Mouse (Mus musculus) limb, embryonic 11.5 days (tissue): Measurements from ENCODE around the gene Adra1b. TPM values are rescaled to one million over a fixed set of nuclear protein-coding genes. Genes with fewer than 3 reads are reported as not detected.

ENCODE experiments used
- ATAC-seq: fragments of 200-750 bp; cut with Nextera tagmentation; 2 replicates; pipeline ENCODE4 v1.8.0; 2017; ENCODE audit warnings: low read depth; ENCODE audit not compliant: insufficient number of reproducible peaks, low FRiP score, low TSS enrichment
- DNase-seq: peaks from one replicate; pipeline ENCODE4 v3.0.0-alpha.2; 2015; ENCODE audit warnings: low spot score
- H3K27ac ChIP-seq: fragments of 300-500 bp; sonication (generic); replicated peaks from 2 replicates; pipeline ENCODE4 v1.5.1; 2014; ENCODE audit warnings: low read depth, mild to moderate bottlenecking, low read length
- H3K27me3 ChIP-seq: fragments of 300-500 bp; sonication (generic); 2 replicates; pipeline ENCODE4 v1.6.1; 2014; ENCODE audit warnings: mild to moderate bottlenecking, low read length, mixed read lengths; ENCODE audit not compliant: control insufficient read depth, insufficient read depth
- H3K36me3 ChIP-seq: fragments of 300-500 bp; sonication (generic); 2 replicates; pipeline ENCODE4 v1.6.1; 2014; ENCODE audit warnings: mild to moderate bottlenecking, low read length, moderate library complexity, mixed read lengths; ENCODE audit not compliant: control insufficient read depth, insufficient read depth
- H3K4me1 ChIP-seq: fragments of 300-500 bp; sonication (generic); 2 replicates; pipeline ENCODE4 v1.6.1; 2014; ENCODE audit warnings: low read length, mixed read lengths; ENCODE audit not compliant: control insufficient read depth, insufficient read depth
- H3K4me2 ChIP-seq: fragments of 300-500 bp; sonication (generic); 2 replicates; pipeline ENCODE4 v1.6.1; 2014; ENCODE audit warnings: low read depth, mild to moderate bottlenecking, moderate library complexity; ENCODE audit not compliant: severe bottlenecking
- H3K4me3 ChIP-seq: fragments of 300-500 bp; sonication (generic); 2 replicates; pipeline ENCODE4 v1.5.1; 2014; ENCODE audit warnings: low read depth, low read length
- H3K9ac ChIP-seq: fragments of 300-500 bp; sonication (generic); 2 replicates; pipeline ENCODE4 v1.6.1; 2014; ENCODE audit warnings: mild to moderate bottlenecking, low read length
- H3K9me3 ChIP-seq: fragments of 300-500 bp; sonication (generic); 2 replicates; pipeline ENCODE4 v1.6.1; 2016; ENCODE audit warnings: low read length; ENCODE audit not compliant: control insufficient read depth
- WGBS: fragments of 180-500 bp; shearing (Covaris S2); extraction: QIAGEN DNeasy Blood & Tissue Kit; methylation state at CpG from one replicate; pipeline ENCODE4 v1.1.7; 2014; 5-methylcytosine and 5-hydroxymethylcytosine counted together
- polyA plus RNA-seq: library from polyadenylated mRNA; unstranded; fragments of >200 nt; fragmentation: Nextera tagmentation; extraction: Ambion mirVana; gene quantifications from 2 replicates; pipeline ENCODE4 v1.2.1, GENCODE M21; 2014

The Adra1b gene
- polyA plus RNA-seq, 1 experiment from 2014 or later, result 0.08 TPM

- DNase-seq, result no peak
- Histone ChIP-seq H3K27me3 (no peaks in the 10 kb centered on the region), H3K9me3 (no peaks in the 10 kb centered on the region), H3K4me3 (no peak overlapping the region), H3K36me3 (no peaks in the 10 kb centered on the region), H3K9ac (no peak overlapping the region), H3K4me1 (no peaks in the 10 kb centered on the region), H3K27ac (no peak overlapping the region), H3K4me2 (no peak overlapping the region)
- ATAC-seq, result no peak
- WGBS, result 76% methylated on average over 6 of the region's 6 CpGs
These were observed 48.0 kb downstream of the Adra1b start for GRCm38 (mm10) chr11:43853046-43853445.

DNA sequence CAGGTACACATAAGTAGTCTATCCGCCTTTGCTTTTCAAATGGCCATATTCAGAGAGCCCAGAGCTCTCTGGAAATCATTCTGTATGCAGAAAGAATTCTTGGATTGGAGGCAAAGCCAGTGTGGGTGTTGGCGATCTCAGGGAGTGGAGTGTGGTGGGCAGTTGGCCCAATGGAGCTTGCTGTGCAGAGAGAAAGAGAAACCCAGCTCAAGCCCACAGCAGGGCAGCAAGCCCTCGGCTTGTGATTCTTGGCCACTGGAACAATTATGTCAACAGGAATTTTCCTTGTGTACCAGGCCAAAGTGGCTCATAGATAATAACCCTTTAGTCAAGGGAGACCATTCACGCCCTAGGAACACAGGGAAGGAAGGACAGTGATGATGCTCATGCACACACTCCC, 53.0 kb downstream of the Adra1b start:
- no peak overlapping the region for H3K27ac ChIP-seq
- no peaks in the 10 kb centered on the region for H3K27me3 ChIP-seq
- ATAC-seq (no peak), DNase-seq (no peak)
- no peaks in the 10 kb centered on the region for H3K9me3 ChIP-seq
- no peak overlapping the region for H3K4me3 ChIP-seq
- H3K36me3 ChIP-seq, result no peaks in the 10 kb centered on the region
- H3K4me2 ChIP-seq, result no peak overlapping the region
- H3K4me1 ChIP-seq, result no peaks in the 10 kb centered on the region
- 83% methylated on average over 4 of the region's 4 CpGs for WGBS
- H3K9ac ChIP-seq, result no peak overlapping the region

- 59% methylated on average over 10 of the region's 10 CpGs for WGBS
- DNase-seq (no peak), ATAC-seq (no peak)
- Histone ChIP-seq H3K27ac (no peak overlapping the region), H3K4me2 (no peak overlapping the region), H3K27me3 (peaks cover 7% of the 10 kb centered on the region; the same call in 1 of the 2 replicates), H3K4me3 (no peak overlapping the region), H3K4me1 (no peaks in the 10 kb centered on the region), H3K9me3 (no peaks in the 10 kb centered on the region), H3K36me3 (no peaks in the 10 kb centered on the region), H3K9ac (no peak overlapping the region)
These were observed 59.4 kb downstream of the Adra1b start for GRCm38 (mm10) chr11:43841596-43841995.

GRCm38 (mm10) chr11:43840491-43840890, 60.5 kb downstream of the Adra1b start:
- Histone ChIP-seq H3K27ac (no peak overlapping the region), H3K4me1 (no peaks in the 10 kb centered on the region), H3K9me3 (no peaks in the 10 kb centered on the region), H3K9ac (no peak overlapping the region), H3K27me3 (peaks cover 14% of the 10 kb centered on the region), H3K4me2 (no peak overlapping the region), H3K36me3 (no peaks in the 10 kb centered on the region), H3K4me3 (no peak overlapping the region)
- ATAC-seq (no peak), DNase-seq (no peak)
- 81% methylated on average over 6 of the region's 6 CpGs for WGBS

DNA sequence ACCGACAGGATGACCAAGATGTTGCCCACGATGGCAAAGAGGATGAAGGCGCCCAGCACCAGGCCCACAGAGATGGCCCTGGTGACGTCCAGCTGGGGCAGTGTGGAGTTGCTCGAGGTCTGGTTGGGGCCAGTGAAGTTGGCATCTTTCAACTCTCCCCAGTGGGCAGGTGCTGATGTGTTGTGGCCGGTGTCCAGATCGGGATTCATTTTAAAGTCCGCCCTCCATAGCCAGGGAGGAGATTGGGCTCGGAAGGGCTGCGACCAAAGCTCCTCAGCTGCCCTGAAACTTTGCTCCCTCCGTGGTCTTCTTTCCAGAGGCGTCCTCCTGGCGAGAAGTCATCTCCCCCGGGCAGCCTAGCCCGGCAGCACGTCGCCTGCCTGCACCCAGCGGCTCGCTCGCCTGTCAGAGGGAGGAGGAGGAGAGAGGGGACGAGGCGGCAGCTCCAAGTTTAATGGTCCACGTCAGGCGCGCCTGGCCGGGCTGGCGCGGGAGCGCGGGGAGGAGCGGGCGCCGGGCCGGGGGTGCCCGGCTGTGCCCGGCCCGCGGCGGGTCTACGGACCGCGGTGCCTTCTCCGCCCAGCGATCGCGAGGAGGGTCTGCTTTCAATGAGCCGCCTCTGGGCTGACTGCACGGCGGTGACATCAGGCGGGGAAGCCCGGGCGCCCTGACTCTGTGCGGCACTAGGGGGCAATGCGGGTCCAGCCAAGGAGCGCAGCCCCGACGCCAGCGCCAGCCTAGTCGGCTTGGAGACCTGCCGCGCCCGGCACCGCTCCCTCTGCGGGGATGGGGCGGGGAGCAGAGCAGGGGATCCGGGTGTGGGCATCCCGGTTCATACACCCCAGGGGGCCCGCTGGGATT, 64.9 kb downstream of the Adra1b start:
- Histone ChIP-seq H3K4me1 (no peaks in the 10 kb centered on the region), H3K9ac (peak overlapping the region; percentile 59), H3K9me3 (no peaks in the 10 kb centered on the region), H3K36me3 (no peaks in the 10 kb centered on the region), H3K27me3 (peaks cover 23% of the 10 kb centered on the region), H3K4me3 (peak overlapping the region; percentile 41), H3K27ac (no peak overlapping the region), H3K4me2 (peak overlapping the region; percentile 87)
- 5% methylated on average over 62 of the region's 68 CpGs for WGBS
- peak; percentile 87 for DNase-seq
- ATAC-seq, result peak; percentile 94

DNA sequence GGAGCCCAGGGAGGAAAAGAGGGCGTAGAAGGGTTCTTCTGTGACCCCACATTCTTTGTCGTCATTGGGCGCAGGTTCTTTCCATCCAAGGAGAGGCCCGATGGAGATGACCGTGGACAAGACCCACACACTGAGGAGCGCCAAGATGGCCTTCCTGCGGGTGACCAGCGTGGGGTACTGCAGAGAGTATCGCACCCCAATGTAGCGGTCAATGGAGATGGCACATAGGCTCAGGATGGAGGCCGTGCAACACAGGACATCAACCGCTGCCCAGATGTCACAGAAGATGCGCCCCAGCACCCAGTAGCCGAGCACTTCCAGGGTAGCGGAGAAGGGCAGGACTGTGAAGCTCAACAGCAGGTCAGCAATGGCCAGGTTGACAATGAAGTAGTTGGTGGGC, 65.6 kb downstream of the Adra1b start:
- no peaks in the 10 kb centered on the region for H3K4me1 ChIP-seq
- no peak overlapping the region for H3K27ac ChIP-seq
- H3K36me3 ChIP-seq, result no peaks in the 10 kb centered on the region
- 0 out of 2 replicates have a peak overlapping the region, but pooled peaks have one; percentile 41 for H3K4me3 ChIP-seq
- no peaks in the 10 kb centered on the region for H3K9me3 ChIP-seq
- H3K27me3 ChIP-seq, result peaks cover 23% of the 10 kb centered on the region
- H3K4me2 ChIP-seq, result no peak overlapping the region
- ATAC-seq (no peak), DNase-seq (no peak)
- WGBS, result 91% methylated on average over 15 of the region's 15 CpGs
- no peak overlapping the region for H3K9ac ChIP-seq

- H3K9me3 ChIP-seq, result no peaks in the 10 kb centered on the region
- H3K9ac ChIP-seq, result no peak overlapping the region
- WGBS, result 74% methylated on average over 11 of the region's 11 CpGs
- no peak overlapping the region for H3K4me3 ChIP-seq
- no peaks in the 10 kb centered on the region for H3K36me3 ChIP-seq
- peaks cover 23% of the 10 kb centered on the region for H3K27me3 ChIP-seq
- DNase-seq (no peak), ATAC-seq (no peak)
- no peak overlapping the region for H3K4me2 ChIP-seq
- H3K4me1 ChIP-seq, result no peaks in the 10 kb centered on the region
- no peak overlapping the region for H3K27ac ChIP-seq
These were observed 66.5 kb downstream of the Adra1b start for GRCm38 (mm10) chr11:43834531-43834930.

- DNase-seq (no peak), ATAC-seq (no peak)
- Histone ChIP-seq H3K9ac (no peak overlapping the region), H3K36me3 (no peaks in the 10 kb centered on the region), H3K27me3 (peaks cover 16% of the 10 kb centered on the region), H3K4me1 (no peaks in the 10 kb centered on the region), H3K4me2 (no peak overlapping the region), H3K9me3 (no peaks in the 10 kb centered on the region), H3K4me3 (no peak overlapping the region), H3K27ac (no peak overlapping the region)
- 80% methylated on average over 4 of the region's 4 CpGs for WGBS
These were observed 69.5 kb downstream of the Adra1b start for GRCm38 (mm10) chr11:43831530-43831929.
